Mouse (Mus musculus) cerebellum, adult 2 months (tissue): ENCODE results near the gene Bcar1.

Experiments used
- CTCF ChIP-seq: fragments of 200-500 bp; IDR thresholded peaks from 2 replicates; pipeline ENCODE4 v1.5.1; 2011; ENCODE audit warnings: low read depth, mild to moderate bottlenecking, control low read depth, low read length, moderate library complexity, borderline replicate concordance; ENCODE audit not compliant: insufficient read depth
- POLR2A ChIP-seq: fragments of 200-500 bp; IDR thresholded peaks from 2 replicates; pipeline ENCODE4 v1.6.1; 2011; ENCODE audit warnings: low read length, control low read depth, borderline replicate concordance; ENCODE audit not compliant: insufficient read depth

- no peak for TF ChIP-seq CTCF
- no peak for TF ChIP-seq POLR2A
These were observed 17.3 kb downstream of the Bcar1 start for GRCm38 (mm10) chr8:111726102-111726900.
